Mouse (Mus musculus): Measurements from ENCODE around the gene Pttg1ip.
A peak's percentile ranks its signal among the peaks of the same experiment; 100 is the strongest.

The Pttg1ip gene

DNA sequence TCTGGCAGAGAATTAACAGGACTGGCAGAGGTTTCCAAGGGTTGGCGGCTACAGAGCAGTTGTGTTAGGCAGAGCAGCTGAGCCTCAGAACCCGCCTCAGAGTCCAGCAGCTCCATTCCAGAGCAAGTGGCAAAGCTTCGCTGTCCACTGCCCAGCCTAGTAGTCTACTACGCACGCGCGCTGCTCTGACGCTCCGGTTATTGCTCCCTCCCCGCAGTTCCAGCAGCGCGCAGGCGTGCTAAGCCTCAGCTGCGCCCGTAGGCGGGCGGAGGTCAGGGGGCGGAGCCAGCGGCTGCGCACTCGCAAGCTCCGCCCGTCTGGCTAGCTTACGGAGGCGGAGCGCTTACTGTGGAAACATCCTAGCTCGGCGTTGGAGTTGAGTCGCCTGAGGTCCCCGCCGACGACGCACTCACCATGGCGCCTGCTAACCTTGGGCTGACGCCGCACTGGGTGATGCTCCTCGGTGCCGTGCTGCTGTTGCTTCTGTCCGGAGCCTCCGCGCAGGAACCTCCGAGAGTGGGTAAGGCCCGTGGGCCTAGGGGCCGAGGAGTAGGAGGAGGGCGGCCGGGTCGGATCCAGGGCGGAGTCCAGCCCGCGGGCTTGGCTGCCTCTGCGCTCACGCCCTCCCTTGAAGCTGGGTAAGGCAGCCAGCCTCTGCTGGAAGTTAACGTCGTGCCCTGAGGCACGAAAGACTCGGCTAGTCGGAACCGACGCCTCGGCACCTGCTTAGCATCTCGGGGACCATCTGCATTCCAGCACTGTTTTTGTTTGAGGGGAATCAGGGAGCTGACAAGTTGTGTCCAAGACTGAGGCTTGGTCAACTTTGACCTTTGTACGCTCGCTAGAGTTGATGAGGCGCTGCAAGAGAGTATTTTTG lies at the start of gene Pttg1ip:
TSS of gene Pttg1ip (plus strand) at position 313 of the 877 bp plus-strand sequence.
- DNase-seq = peak; percentile 92 to 96

GRCm38 (mm10) chr10:77532020-77532413 lies 49.5 kb upstream of the Pttg1ip start:
- no peak for DNase-seq

DNA sequence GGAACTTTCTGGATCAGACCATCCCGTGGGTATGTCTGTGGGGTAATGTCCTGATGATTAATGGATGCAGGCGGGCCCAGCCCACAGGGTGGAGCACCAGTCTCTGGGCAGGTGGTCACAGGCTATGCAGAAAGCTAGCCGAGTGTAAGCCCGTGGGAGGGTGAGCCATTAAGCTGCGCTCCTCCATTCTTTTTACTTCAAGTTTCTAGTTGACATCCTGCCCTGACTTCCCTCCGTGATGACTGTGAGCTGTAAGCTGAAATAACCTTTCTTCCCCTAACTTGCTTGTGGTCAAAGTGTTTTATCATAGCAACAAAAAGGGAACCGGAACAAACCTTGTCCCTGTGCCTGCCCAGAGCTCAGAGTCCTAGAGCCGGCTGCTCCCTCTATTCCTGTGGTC lies 44.8 kb upstream of the Pttg1ip start:
- DNase-seq = no peak

- no peak for DNase-seq
Observed at GRCm38 (mm10) chr10:77537215-77538209, 44.0 kb upstream of the Pttg1ip start.

- peak in 1 of 2 experiments; percentile 22 for DNase-seq
Observed at GRCm38 (mm10) chr10:77539320-77539945, 42.1 kb upstream of the Pttg1ip start.

GRCm38 (mm10) chr10:77540576-77541102 lies 40.9 kb upstream of the Pttg1ip start:
- DNase-seq = no peak

- DNase-seq = no peak
Observed at GRCm38 (mm10) chr10:77541864-77542666, 39.5 kb upstream of the Pttg1ip start.

DNA sequence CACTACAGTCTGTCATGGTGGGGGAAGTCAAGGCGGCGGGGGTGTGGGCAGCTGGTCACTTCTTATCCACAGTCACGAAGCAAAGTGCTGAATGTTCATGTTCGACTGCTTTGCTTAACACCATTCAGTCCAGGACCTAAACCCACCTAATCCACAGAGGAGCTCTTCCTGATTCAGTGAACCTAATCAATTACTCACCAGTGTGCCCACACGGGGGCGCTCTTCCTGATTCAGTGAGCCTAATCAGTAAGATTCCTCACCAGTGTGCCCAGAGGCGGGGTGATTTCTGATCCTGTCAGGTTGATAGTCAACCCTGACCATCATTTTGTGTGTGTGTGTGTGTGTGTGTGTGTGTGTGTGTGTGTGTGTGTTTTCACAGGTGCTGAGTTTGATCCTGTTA lies 38.3 kb upstream of the Pttg1ip start:
- peak in 1 of 2 experiments; percentile 23 for DNase-seq

DNA sequence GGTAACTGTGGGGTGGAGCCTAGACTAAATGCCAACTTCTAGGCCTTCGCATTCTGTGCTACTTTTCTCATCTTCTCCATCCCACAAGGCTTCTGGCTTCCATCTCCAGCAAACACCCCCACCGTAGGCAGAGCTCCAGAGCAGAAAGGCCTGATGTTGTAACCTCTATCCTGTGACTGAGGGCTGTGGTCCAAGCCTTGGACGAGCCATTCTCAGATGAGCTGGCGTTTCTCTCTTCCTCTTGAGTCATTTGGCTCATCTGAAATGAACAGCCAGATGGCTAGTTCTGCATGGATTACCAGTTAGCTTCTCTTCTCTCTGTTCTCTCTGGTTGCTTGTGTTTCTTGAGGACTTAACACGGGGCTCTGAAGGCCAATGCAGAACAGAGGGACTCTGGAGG lies 36.6 kb upstream of the Pttg1ip start:
- peak; percentile 68 to 71 for DNase-seq

DNA sequence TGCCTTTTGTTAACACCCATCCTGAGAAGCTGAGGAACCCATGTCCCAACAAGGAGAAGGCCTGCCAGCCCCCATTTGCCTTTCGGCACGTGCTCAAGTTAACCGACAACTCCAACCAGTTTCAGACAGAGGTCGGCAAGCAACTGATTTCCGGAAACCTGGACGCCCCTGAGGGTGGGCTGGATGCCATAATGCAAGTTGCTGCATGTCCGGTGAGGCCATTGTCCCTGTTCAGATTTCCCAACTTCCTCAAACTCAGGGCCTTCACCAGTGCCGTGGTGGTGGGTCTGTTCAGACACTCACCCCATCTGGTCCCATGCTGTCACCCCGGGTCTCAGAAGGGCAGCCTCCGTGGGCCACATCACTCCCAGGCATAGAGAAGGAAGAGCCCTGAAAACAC lies 32.9 kb upstream of the Pttg1ip start:
- DNase-seq = no peak

GRCm38 (mm10) chr10:77550874-77551273 lies 30.6 kb upstream of the Pttg1ip start:
- no peak for DNase-seq

DNA sequence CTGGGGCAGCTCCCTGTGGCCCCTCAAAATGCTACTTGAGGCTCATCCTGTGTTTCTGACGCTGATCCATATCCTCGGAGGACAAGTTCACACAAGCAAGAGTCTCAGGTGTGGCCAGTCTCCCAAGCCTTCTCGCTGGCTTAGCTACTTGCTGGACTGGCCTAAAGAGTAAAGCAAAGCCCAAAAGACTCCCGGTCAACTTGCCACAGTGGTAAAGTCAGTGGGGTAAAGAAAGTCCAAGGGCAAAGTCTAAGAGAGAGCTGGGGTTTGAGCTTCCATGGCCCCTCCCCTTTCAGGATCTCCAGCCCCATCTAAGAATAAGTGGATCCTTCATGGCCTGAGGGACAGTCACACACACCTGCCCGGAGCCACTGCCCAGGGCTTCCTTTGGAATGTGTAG lies 29.4 kb upstream of the Pttg1ip start:
- DNase-seq = no peak

DNA sequence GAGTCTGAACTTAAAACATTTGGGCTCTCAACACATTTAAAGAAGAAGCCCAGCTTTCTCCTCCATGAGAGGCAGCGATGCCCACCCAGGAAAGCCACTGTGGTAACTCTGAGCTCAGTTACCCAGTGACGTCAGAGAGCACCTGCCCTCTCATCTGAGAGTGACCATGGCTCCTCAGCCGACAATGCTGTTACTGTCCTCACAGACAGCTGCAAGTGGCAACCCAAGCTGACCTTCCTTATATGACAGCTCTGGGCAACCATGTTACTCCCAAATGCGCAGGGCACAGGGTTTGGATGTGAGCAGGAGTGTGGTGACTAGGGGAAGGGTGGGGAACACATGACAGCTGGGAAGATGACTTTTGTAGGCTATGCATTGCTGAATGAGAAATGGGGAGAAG lies 28.2 kb upstream of the Pttg1ip start:
- DNase-seq = no peak

DNA sequence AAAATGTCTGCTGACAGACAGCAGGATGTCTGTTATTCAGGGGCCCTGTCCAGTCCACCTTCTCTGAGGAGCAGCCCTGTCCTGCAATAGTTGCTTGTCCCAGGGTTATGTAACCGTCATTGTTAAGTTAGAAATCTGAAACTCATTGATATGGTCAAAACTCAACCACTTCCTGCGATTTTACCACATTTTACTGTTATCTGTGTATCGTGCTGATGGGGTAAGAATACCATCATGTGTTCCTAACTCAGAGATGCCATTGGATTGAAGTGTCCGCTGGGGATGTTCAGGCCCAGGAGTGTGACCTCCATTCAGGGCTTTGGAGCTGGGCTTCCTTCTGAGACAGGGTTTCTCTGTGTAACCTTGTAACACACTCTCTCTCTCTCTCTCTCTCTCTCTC lies 26.6 kb upstream of the Pttg1ip start:
- DNase-seq = no peak

DNA sequence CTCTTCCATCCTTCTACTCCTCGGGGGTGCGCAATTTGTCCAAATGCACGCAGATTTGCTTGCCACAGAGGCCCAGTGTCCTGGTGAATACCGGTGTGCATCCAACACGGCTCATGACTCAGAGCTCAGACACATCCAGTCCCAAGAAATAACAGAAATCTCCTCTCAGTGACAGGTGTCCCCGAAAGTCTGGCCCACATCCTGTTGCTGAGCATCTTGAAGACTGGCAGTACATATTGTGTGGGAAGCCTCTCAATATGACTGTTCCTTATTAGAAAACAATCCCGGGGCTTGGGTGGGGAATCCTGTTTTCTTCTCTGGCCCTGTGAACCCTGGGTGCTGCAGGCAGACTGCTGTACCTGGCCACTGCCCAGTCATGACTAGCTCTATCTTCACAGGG lies 24.9 kb upstream of the Pttg1ip start:
- DNase-seq = no peak

DNA sequence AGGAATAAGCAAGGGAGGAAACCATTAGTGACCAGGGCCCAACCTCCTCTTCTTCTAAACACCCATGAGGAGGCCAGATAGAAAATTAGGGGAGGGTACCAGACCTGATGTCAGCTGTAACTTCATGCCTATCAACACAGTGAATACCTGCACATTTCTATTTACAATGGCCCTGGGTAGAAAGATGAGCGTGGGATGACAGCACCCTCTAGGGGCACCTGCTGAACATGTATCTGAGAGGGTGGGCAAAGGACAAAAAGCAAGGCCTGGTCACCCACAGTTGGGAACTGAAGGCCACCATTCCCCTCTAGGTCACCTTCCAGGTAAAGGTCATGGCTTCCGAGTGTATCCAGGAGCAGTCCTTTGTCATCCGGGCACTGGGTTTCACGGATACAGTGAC lies 23.9 kb upstream of the Pttg1ip start:
- DNase-seq = peak; percentile 26 to 27

DNA sequence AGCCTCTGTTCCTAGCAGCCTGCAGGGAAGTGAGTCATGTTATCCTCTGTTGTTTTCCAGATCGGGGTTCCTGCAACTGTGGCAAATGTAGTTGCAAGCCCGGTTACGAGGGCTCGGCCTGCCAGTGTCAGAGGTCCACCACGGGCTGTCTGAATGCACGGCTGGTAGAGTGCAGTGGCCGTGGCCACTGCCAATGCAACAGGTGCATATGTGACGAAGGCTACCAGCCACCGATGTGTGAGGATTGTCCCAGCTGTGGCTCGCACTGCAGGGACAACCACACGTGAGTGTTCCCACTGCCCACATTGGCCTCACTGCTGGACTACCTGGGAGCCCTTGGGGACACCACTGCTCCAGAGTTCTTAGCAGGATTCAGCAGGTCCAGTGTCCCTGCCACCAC lies 21.4 kb upstream of the Pttg1ip start:
- no peak for DNase-seq

- no peak for DNase-seq
Observed at GRCm38 (mm10) chr10:77560830-77561229, 20.7 kb upstream of the Pttg1ip start.

DNA sequence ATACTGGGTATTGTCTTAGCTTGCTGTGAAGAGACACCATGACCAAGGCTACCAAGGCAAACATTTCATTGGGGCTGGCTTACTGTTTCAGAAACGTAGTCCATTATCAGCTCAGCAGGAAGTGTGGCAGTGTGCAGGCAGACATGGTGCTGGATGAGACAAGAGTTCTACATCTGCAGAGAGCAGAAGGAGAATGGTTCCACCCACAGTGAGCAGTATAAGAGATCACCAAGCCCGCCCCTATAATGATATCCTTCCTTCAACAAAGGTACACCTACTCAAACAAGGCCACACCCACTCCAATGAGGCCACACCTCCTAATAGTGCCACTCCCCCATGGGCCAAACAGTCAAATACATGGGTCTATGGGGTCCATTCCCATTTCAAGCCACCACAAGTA lies 20.0 kb upstream of the Pttg1ip start:
- no peak for DNase-seq

DNA sequence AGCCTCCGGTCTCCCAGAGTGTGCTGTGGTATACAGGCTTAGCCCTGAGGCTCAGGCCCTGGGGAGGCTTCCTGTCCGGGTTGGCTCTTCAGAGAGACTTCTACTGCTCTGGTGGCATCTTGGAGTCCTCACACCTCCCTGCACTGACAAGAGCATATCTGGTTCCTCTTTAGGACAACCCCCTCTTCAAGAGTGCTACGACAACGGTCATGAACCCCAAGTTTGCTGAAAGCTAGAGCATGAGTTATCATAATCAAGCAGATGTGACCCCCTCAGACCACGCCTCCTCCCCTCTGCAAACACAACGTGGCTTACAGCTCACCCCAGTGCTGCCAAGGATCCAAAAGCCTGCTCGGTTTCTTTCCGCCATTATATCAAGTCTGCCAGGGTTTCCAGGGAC lies 16.5 kb upstream of the Pttg1ip start:
- no peak for DNase-seq

DNA sequence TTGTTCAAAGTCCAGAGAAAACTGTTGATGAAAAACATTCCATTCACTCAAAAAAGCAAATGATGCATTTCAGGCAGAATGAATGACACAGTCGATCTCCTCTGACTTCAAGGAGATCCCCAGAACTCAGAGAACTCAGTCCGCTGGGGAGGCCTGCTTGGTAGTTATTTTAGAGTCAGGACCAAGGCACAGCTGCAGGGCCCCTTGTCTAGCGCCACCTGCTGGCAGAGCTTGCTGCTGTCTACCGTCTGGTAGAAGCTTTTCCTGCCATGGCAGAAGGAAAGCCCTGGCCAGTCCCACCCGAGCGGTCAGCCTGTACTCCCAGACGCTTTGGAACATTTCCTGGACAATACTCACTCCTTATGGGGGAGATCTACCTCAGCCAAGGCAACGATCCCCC lies 14.9 kb upstream of the Pttg1ip start:
- DNase-seq = peak; percentile 85 to 92

- no peak for DNase-seq
Observed at GRCm38 (mm10) chr10:77569481-77569880, 12.0 kb upstream of the Pttg1ip start.
